Mouse (Mus musculus): ENCODE measurements around the gene Pspc1. TPM values are rescaled to one million over a fixed set of nuclear protein-coding genes. Genes with fewer than 3 reads are reported as not detected.

Gene Pspc1
- polyA plus RNA-seq, 1 experiment from 2014 or later: 42.9 TPM

GRCm38 (mm10) chr14:56689766-56690165, 88.3 kb downstream of the Pspc1 start:
- Histone ChIP-seq H3K36me3 (ENCODE audit: poor library complexity, severe bottlenecking) (peaks cover 95% of the 10 kb centered on the region), H3K9ac (no peak overlapping the region), H3K9me3 (replicated peaks) (no peaks in the 10 kb centered on the region), H3K4me3 (no peak overlapping the region), H3K27ac (no peak overlapping the region), H3K4me1 (no peaks in the 10 kb centered on the region), H3K27me3 (no peaks in the 10 kb centered on the region), H3K4me2 (no peak overlapping the region)
- WGBS: 80% methylated on average over 1 of the region's 1 CpGs
- no peak for ATAC-seq

- no peak overlapping the region for H3K9ac ChIP-seq
- no peak overlapping the region for H3K4me3 ChIP-seq
- WGBS: 97% methylated on average over 1 of the region's 1 CpGs
- no peaks in the 10 kb centered on the region for H3K4me1 ChIP-seq
- no peaks in the 10 kb centered on the region for H3K27me3 ChIP-seq
- no peak overlapping the region for H3K4me2 ChIP-seq
- peaks cover 95% of the 10 kb centered on the region for H3K36me3 ChIP-seq (ENCODE audit: poor library complexity, severe bottlenecking)
- no peak overlapping the region for H3K27ac ChIP-seq
- ATAC-seq: no peak
- no peaks in the 10 kb centered on the region for H3K9me3 ChIP-seq (replicated peaks)
Observed at GRCm38 (mm10) chr14:56689116-56689515, 89.0 kb downstream of the Pspc1 start.

- Histone ChIP-seq H3K36me3 (ENCODE audit: poor library complexity, severe bottlenecking) (peaks cover 81% of the 10 kb centered on the region), H3K9me3 (replicated peaks) (no peaks in the 10 kb centered on the region), H3K4me1 (no peaks in the 10 kb centered on the region), H3K27ac (no peak overlapping the region), H3K4me2 (no peak overlapping the region), H3K4me3 (no peak overlapping the region), H3K27me3 (no peaks in the 10 kb centered on the region), H3K9ac (no peak overlapping the region)
- ATAC-seq: no peak
- WGBS: 91% methylated on average over 1 of the region's 1 CpGs
Observed at GRCm38 (mm10) chr14:56685426-56685825, 92.7 kb downstream of the Pspc1 start.

Other genes with a start within 250 kb of the Pspc1 start
- gene Cenpj, start 202.9 kb downstream of the Pspc1 start, polyA plus RNA-seq (2015; fragmentation: Nextera tagmentation; extraction: Ambion mirVana): 16.1 and 18.9 TPM in 2 replicates
- 0.85 and 1.2 TPM in 2 replicates for gene Parp4, start 202.7 kb downstream of the Pspc1 start, polyA plus RNA-seq (2015; fragmentation: Nextera tagmentation; extraction: Ambion mirVana)
- 50.4 and 55.8 TPM in 2 replicates for gene Mphosph8, start 110.1 kb downstream of the Pspc1 start, polyA plus RNA-seq (2015; fragmentation: Nextera tagmentation; extraction: Ambion mirVana)
- gene Zmym5, start 33.4 kb upstream of the Pspc1 start, polyA plus RNA-seq (2015; fragmentation: Nextera tagmentation; extraction: Ambion mirVana): 31.6 and 32.5 TPM in 2 replicates
- gene Zmym2, start 108.3 kb upstream of the Pspc1 start, polyA plus RNA-seq (2015; fragmentation: Nextera tagmentation; extraction: Ambion mirVana): 77.8 and 78.3 TPM in 2 replicates